Mouse (Mus musculus): ENCODE measurements around the gene Prss43. TPM values are rescaled to one million over a fixed set of nuclear protein-coding genes. Genes with fewer than 3 reads are reported as not detected.

Gene Prss43
- polyA plus RNA-seq, 1 experiment from 2014 or later = not detected

GRCm38 (mm10) chr9:110834411-110834810 is 7.9 kb downstream of the Prss43 start, which contains the start of gene Prss45:
Gene Prss45, plus strand, starts transcription at chr9:110834588.
- DNase-seq (ENCODE audit: low spot score) = no peak
- Histone ChIP-seq H3K9me3 (replicated peaks; ENCODE audit: low read length) (no peaks in the 10 kb centered on the region), H3K4me1 (replicated peaks; ENCODE audit: insufficient read depth, low read length) (no peaks in the 10 kb centered on the region), H3K9ac (ENCODE audit: low read depth, low read length) (no peak within 1 kb of the TSS), H3K27me3 (ENCODE audit: insufficient read depth, low read length) (no peaks in the 10 kb centered on the region), H3K27ac (no peak within 1 kb of the TSS), H3K36me3 (ENCODE audit: insufficient read depth, low read length) (no peaks in the 10 kb centered on the region), H3K4me3 (replicated peaks; ENCODE audit: low read depth, low read length) (no peak within 1 kb of the TSS), H3K4me2 (ENCODE audit: low read length) (0 out of 2 replicates have a peak within 1 kb of the TSS, but pooled peaks have one; percentile 15)
- ATAC-seq (replicated peaks; ENCODE audit: low FRiP score, low read depth) = no peak
- TF ChIP-seq CTCF (IDR thresholded peaks at IDR 0.05; ENCODE audit: low read depth) = no peak
- 84% methylated on average over 19 of the region's 19 CpGs for WGBS

GRCm38 (mm10) chr9:110834961-110835360 is 8.5 kb downstream of the Prss43 start:
- H3K9ac ChIP-seq (ENCODE audit: low read depth, low read length) = no peak overlapping the region
- H3K4me3 ChIP-seq (replicated peaks; ENCODE audit: low read depth, low read length) = no peak overlapping the region
- H3K36me3 ChIP-seq (ENCODE audit: insufficient read depth, low read length) = no peaks in the 10 kb centered on the region
- no peak overlapping the region for H3K27ac ChIP-seq
- no peak for DNase-seq (ENCODE audit: low spot score)
- H3K27me3 ChIP-seq (ENCODE audit: insufficient read depth, low read length) = no peaks in the 10 kb centered on the region
- H3K4me2 ChIP-seq (ENCODE audit: low read length) = 0 out of 2 replicates have a peak overlapping the region, but pooled peaks have one; percentile 15
- 41% methylated on average over 10 of the region's 10 CpGs for WGBS
- TF ChIP-seq CTCF (IDR thresholded peaks at IDR 0.05; ENCODE audit: low read depth) = no peak
- no peaks in the 10 kb centered on the region for H3K4me1 ChIP-seq (replicated peaks; ENCODE audit: insufficient read depth, low read length)
- no peak for ATAC-seq (replicated peaks; ENCODE audit: low FRiP score, low read depth)
- H3K9me3 ChIP-seq (replicated peaks; ENCODE audit: low read length) = no peaks in the 10 kb centered on the region

- no peak for ATAC-seq (replicated peaks; ENCODE audit: low FRiP score, low read depth)
- TF ChIP-seq CTCF (IDR thresholded peaks at IDR 0.05; ENCODE audit: low read depth) = no peak
- no peaks in the 10 kb centered on the region for H3K9me3 ChIP-seq (replicated peaks; ENCODE audit: low read length)
- no peaks in the 10 kb centered on the region for H3K27me3 ChIP-seq (ENCODE audit: insufficient read depth, low read length)
- no peak overlapping the region for H3K4me3 ChIP-seq (replicated peaks; ENCODE audit: low read depth, low read length)
- no peak overlapping the region for H3K9ac ChIP-seq (ENCODE audit: low read depth, low read length)
- H3K4me1 ChIP-seq (replicated peaks; ENCODE audit: insufficient read depth, low read length) = no peaks in the 10 kb centered on the region
- 61% methylated on average over 2 of the region's 2 CpGs for WGBS
- H3K36me3 ChIP-seq (ENCODE audit: insufficient read depth, low read length) = no peaks in the 10 kb centered on the region
- H3K27ac ChIP-seq = no peak overlapping the region
- no peak for DNase-seq (ENCODE audit: low spot score)
- H3K4me2 ChIP-seq (ENCODE audit: low read length) = no peak overlapping the region
These were observed 9.6 kb downstream of the Prss43 start for GRCm38 (mm10) chr9:110836112-110836511.

GRCm38 (mm10) chr9:110840905-110841304 is 14.4 kb downstream of the Prss43 start:
- no peak for DNase-seq (ENCODE audit: low spot score)
- H3K4me3 ChIP-seq (replicated peaks; ENCODE audit: low read depth, low read length) = no peak overlapping the region
- no peak overlapping the region for H3K27ac ChIP-seq
- TF ChIP-seq CTCF (IDR thresholded peaks at IDR 0.05; ENCODE audit: low read depth) = no peak
- no peaks in the 10 kb centered on the region for H3K9me3 ChIP-seq (replicated peaks; ENCODE audit: low read length)
- H3K4me1 ChIP-seq (replicated peaks; ENCODE audit: insufficient read depth, low read length) = no peaks in the 10 kb centered on the region
- WGBS = 83% methylated on average over 6 of the region's 6 CpGs
- H3K36me3 ChIP-seq (ENCODE audit: insufficient read depth, low read length) = no peaks in the 10 kb centered on the region
- ATAC-seq (replicated peaks; ENCODE audit: low FRiP score, low read depth) = no peak
- H3K9ac ChIP-seq (ENCODE audit: low read depth, low read length) = no peak overlapping the region
- H3K4me2 ChIP-seq (ENCODE audit: low read length) = no peak overlapping the region
- H3K27me3 ChIP-seq (ENCODE audit: insufficient read depth, low read length) = no peaks in the 10 kb centered on the region

GRCm38 (mm10) chr9:110841438-110841837 is 14.9 kb downstream of the Prss43 start:
- H3K4me3 ChIP-seq (replicated peaks; ENCODE audit: low read depth, low read length) = no peak overlapping the region
- TF ChIP-seq CTCF (IDR thresholded peaks at IDR 0.05; ENCODE audit: low read depth) = no peak
- H3K4me2 ChIP-seq (ENCODE audit: low read length) = no peak overlapping the region
- WGBS = 36% methylated on average over 2 of the region's 2 CpGs
- ATAC-seq (replicated peaks; ENCODE audit: low FRiP score, low read depth) (no peak), DNase-seq (ENCODE audit: low spot score) (peak; percentile 25)
- no peaks in the 10 kb centered on the region for H3K4me1 ChIP-seq (replicated peaks; ENCODE audit: insufficient read depth, low read length)
- no peaks in the 10 kb centered on the region for H3K36me3 ChIP-seq (ENCODE audit: insufficient read depth, low read length)
- no peaks in the 10 kb centered on the region for H3K27me3 ChIP-seq (ENCODE audit: insufficient read depth, low read length)
- H3K9me3 ChIP-seq (replicated peaks; ENCODE audit: low read length) = no peaks in the 10 kb centered on the region
- no peak overlapping the region for H3K27ac ChIP-seq
- H3K9ac ChIP-seq (ENCODE audit: low read depth, low read length) = no peak overlapping the region

GRCm38 (mm10) chr9:110844206-110844605 is 17.7 kb downstream of the Prss43 start, which contains the start of gene Prss46:
Gene Prss46, plus strand, starts transcription at chr9:110844506.
- Histone ChIP-seq H3K4me2 (ENCODE audit: low read length) (no peak within 1 kb of the TSS), H3K27me3 (ENCODE audit: insufficient read depth, low read length) (no peaks in the 10 kb centered on the region), H3K27ac (no peak within 1 kb of the TSS), H3K36me3 (ENCODE audit: insufficient read depth, low read length) (no peaks in the 10 kb centered on the region), H3K9me3 (replicated peaks; ENCODE audit: low read length) (no peaks in the 10 kb centered on the region), H3K4me3 (replicated peaks; ENCODE audit: low read depth, low read length) (no peak within 1 kb of the TSS), H3K9ac (ENCODE audit: low read depth, low read length) (no peak within 1 kb of the TSS), H3K4me1 (replicated peaks; ENCODE audit: insufficient read depth, low read length) (no peaks in the 10 kb centered on the region)
- ATAC-seq (replicated peaks; ENCODE audit: low FRiP score, low read depth) (no peak), DNase-seq (ENCODE audit: low spot score) (no peak)
- 86% methylated on average over 10 of the region's 10 CpGs for WGBS
- no peak for TF ChIP-seq CTCF (IDR thresholded peaks at IDR 0.05; ENCODE audit: low read depth)

GRCm38 (mm10) chr9:110849162-110849561 is 22.7 kb downstream of the Prss43 start:
- no peaks in the 10 kb centered on the region for H3K9me3 ChIP-seq (replicated peaks; ENCODE audit: low read length)
- H3K4me3 ChIP-seq (replicated peaks; ENCODE audit: low read depth, low read length) = no peak overlapping the region
- no peak overlapping the region for H3K4me2 ChIP-seq (ENCODE audit: low read length)
- H3K27me3 ChIP-seq (ENCODE audit: insufficient read depth, low read length) = no peaks in the 10 kb centered on the region
- ATAC-seq (replicated peaks; ENCODE audit: low FRiP score, low read depth) (no peak), DNase-seq (ENCODE audit: low spot score) (no peak)
- no peak overlapping the region for H3K27ac ChIP-seq
- no peak overlapping the region for H3K9ac ChIP-seq (ENCODE audit: low read depth, low read length)
- TF ChIP-seq CTCF (IDR thresholded peaks at IDR 0.05; ENCODE audit: low read depth) = no peak
- no peaks in the 10 kb centered on the region for H3K4me1 ChIP-seq (replicated peaks; ENCODE audit: insufficient read depth, low read length)
- 78% methylated on average over 7 of the region's 7 CpGs for WGBS
- H3K36me3 ChIP-seq (ENCODE audit: insufficient read depth, low read length) = no peaks in the 10 kb centered on the region

Measured in kidney, postnatal 0 days (tissue).